Mouse (Mus musculus) neural tube, embryonic 14.5 days (tissue): Measurements from ENCODE around the gene Xcr1. TPM values are rescaled to one million over a fixed set of nuclear protein-coding genes. Genes with fewer than 3 reads are reported as not detected.

ENCODE experiments used
- ATAC-seq: fragments of 200-750 bp; cut with Nextera tagmentation; 2 replicates; pipeline ENCODE4 v1.8.0; 2017; ENCODE audit warnings: low read depth, mild to moderate bottlenecking, moderate TSS enrichment, moderate library complexity
- H3K27ac ChIP-seq: fragments of 300-500 bp; sonication (generic); 2 replicates; pipeline ENCODE4 v1.5.1; 2014; ENCODE audit warnings: low read depth, mild to moderate bottlenecking, control low read depth, low read length, moderate library complexity, mixed read lengths
- H3K27me3 ChIP-seq: fragments of 300-500 bp; sonication (generic); 2 replicates; pipeline ENCODE4 v1.6.1; 2014; ENCODE audit warnings: low read length; ENCODE audit not compliant: control insufficient read depth, insufficient read depth
- H3K36me3 ChIP-seq: fragments of 300-500 bp; sonication (generic); 2 replicates; pipeline ENCODE4 v1.6.1; 2014; ENCODE audit warnings: low read length, mixed read lengths; ENCODE audit not compliant: control insufficient read depth, insufficient read depth
- H3K4me1 ChIP-seq: fragments of 300-500 bp; sonication (generic); 2 replicates; pipeline ENCODE4 v1.6.1; 2014; ENCODE audit warnings: low read length; ENCODE audit not compliant: control insufficient read depth, insufficient read depth
- H3K4me2 ChIP-seq: fragments of 300-500 bp; sonication (generic); 2 replicates; pipeline ENCODE4 v1.6.1; 2014; ENCODE audit warnings: mild to moderate bottlenecking, low read depth, low read length, control low read depth
- H3K4me3 ChIP-seq: fragments of 300-500 bp; sonication (generic); 2 replicates; pipeline ENCODE4 v1.5.1; 2014; ENCODE audit warnings: low read depth, low read length, control low read depth, mixed read lengths
- H3K9ac ChIP-seq: fragments of 300-500 bp; sonication (generic); replicated peaks from 2 replicates; pipeline ENCODE4 v1.6.1; 2014; ENCODE audit warnings: low read depth, mild to moderate bottlenecking, control low read depth, low read length, mixed read lengths
- H3K9me3 ChIP-seq: fragments of 300-500 bp; sonication (generic); 2 replicates; pipeline ENCODE4 v1.6.1; 2016; ENCODE audit warnings: low read length; ENCODE audit not compliant: control insufficient read depth
- WGBS: fragments of 180-500 bp; shearing (Covaris S2); extraction: QIAGEN DNeasy Blood & Tissue Kit; methylation state at CpG from one replicate; pipeline ENCODE4 v1.1.7; 2014; 5-methylcytosine and 5-hydroxymethylcytosine counted together
- polyA plus RNA-seq: library from polyadenylated mRNA; unstranded; fragments of >200 nt; fragmentation: Nextera tagmentation; extraction: Ambion mirVana; gene quantifications from 2 replicates; pipeline ENCODE4 v1.2.1, GENCODE M21; 2014

The Xcr1 gene
- polyA plus RNA-seq, 1 experiment from 2014 or later = 0.04 TPM

DNA sequence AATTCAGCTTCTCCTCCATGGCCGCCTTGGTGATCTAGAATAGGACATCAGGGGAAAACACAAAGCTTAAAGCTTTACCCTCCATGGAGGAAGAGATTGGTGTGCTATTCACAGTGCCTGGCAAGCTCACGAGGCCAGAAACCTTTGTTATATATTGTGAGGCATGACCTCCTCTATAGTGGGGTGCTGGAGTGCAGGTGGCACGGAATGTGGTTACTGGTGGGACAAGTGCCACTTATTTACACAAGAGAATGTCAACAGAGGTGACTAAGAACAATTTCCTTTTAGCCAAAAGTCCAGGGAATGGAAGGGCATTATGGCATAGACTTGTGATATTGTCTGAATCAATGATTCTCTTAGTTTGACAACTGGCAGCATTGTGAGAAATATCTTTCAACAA is 35.2 kb downstream of the Xcr1 start:
- Histone ChIP-seq H3K27ac (no peak overlapping the region), H3K4me3 (no peak overlapping the region), H3K9me3 (no peaks in the 10 kb centered on the region), H3K9ac (no peak overlapping the region), H3K27me3 (no peaks in the 10 kb centered on the region), H3K4me2 (no peak overlapping the region), H3K36me3 (peaks cover 18% of the 10 kb centered on the region), H3K4me1 (no peaks in the 10 kb centered on the region)
- WGBS = 90% methylated on average over 3 of the region's 3 CpGs
- no peak for ATAC-seq

DNA sequence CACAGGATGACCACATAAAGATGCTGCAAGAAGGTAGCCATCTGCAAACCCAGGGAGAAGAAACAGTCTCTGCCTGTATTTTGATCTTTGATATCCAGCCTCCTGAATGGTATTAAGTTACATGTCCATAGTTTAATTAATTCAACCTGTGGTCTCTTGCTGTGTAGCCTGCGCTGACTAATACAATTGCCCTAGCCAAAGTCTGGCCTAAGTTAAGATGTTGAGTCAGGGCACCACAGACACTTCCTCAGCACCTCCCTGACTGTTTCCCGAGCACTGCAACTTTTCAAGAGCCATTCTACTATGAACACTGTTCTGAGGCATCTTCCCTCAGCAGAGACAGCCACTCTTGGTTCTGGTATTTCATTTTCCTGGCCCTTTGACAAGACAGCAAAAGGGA is 43.2 kb downstream of the Xcr1 start:
- Histone ChIP-seq H3K36me3 (peaks cover 7% of the 10 kb centered on the region; the same call in 1 of the 2 replicates), H3K27me3 (no peaks in the 10 kb centered on the region), H3K9ac (no peak overlapping the region), H3K4me2 (no peak overlapping the region), H3K4me3 (no peak overlapping the region), H3K4me1 (no peaks in the 10 kb centered on the region), H3K9me3 (no peaks in the 10 kb centered on the region), H3K27ac (no peak overlapping the region)
- 95% methylated on average over 2 of the region's 2 CpGs for WGBS
- ATAC-seq = no peak

DNA sequence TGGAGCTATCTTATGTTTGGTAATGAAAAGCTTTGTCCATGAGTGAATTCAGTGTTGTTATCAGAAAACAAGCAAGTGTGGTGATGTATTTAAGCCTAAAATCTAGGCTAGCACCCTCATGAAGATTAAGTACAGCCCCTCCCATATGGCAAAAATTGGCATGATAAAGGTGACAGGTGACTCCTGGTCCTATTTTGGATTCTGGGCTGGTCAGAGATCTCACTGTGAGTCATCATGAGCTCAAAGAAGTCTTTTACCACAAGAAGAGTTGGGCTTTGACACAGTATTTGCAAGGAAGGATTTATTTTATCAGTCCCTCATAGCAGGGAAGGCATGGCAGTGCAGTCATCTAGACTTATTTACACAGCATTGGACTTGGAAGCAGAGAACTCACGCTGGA is 45.8 kb downstream of the Xcr1 start:
- 97% methylated on average over 1 of the region's 1 CpGs for WGBS
- H3K36me3 ChIP-seq = peaks cover 4% of the 10 kb centered on the region; the same call in 1 of the 2 replicates
- no peaks in the 10 kb centered on the region for H3K27me3 ChIP-seq
- no peak for ATAC-seq
- H3K9me3 ChIP-seq = no peaks in the 10 kb centered on the region
- H3K9ac ChIP-seq = no peak overlapping the region
- no peaks in the 10 kb centered on the region for H3K4me1 ChIP-seq
- no peak overlapping the region for H3K4me3 ChIP-seq
- H3K27ac ChIP-seq = no peak overlapping the region
- no peak overlapping the region for H3K4me2 ChIP-seq

DNA sequence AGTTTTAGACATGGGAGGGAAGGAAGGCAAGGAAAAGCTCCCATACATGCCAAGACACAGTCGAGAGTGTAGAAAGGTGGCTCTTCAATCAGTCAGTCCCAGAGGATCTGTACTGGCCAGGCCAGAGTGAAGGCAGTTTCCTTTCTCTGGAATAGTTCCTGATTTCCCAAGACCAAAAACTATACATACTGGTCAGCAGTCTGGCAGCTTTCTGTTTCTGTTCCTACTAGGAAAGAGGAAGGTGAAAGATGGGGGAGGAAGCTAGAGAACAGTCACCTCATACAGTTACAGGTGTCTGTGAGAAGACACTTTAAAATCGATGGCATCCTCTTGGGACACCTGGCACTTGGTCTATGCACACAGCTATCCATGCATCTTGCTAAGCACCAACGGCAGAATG is 46.4 kb downstream of the Xcr1 start:
- WGBS = 90% methylated on average over 3 of the region's 3 CpGs
- peaks cover 4% of the 10 kb centered on the region; the same call in 1 of the 2 replicates for H3K36me3 ChIP-seq
- no peak overlapping the region for H3K27ac ChIP-seq

DNA sequence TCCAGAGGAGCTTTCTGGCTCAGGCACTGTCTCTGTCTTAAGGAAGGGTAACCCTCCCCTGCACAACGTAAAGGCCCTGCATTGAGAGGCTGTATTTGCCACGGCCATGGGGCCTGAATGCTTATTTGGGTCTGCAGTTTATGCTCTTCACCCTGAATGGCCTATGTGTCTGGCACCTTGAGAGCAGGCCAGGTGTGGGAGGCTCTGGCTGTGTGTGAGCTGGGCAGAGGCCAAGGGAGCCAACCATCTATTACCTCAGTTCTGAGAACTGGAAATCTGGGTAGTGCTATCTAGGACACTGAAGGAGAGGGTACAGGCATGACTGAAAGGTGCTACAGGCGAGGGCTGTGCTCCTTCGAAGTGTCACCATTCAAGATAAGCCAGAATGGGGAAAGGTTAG is 47.0 kb downstream of the Xcr1 start:
- Histone ChIP-seq H3K9ac (no peak overlapping the region), H3K4me2 (no peak overlapping the region), H3K27me3 (no peaks in the 10 kb centered on the region), H3K4me3 (no peak overlapping the region), H3K27ac (no peak overlapping the region), H3K4me1 (no peaks in the 10 kb centered on the region), H3K36me3 (peaks cover 4% of the 10 kb centered on the region; the same call in 1 of the 2 replicates), H3K9me3 (no peaks in the 10 kb centered on the region)
- ATAC-seq = no peak
- 89% methylated on average over 4 of the region's 4 CpGs for WGBS

More for the DNA sequence above, 46.4 kb downstream of the Xcr1 start:
- H3K9me3 ChIP-seq = no peaks in the 10 kb centered on the region
- H3K4me3 ChIP-seq = no peak overlapping the region
- H3K4me1 ChIP-seq = no peaks in the 10 kb centered on the region
- H3K9ac ChIP-seq = no peak overlapping the region
- ATAC-seq = no peak
- H3K27me3 ChIP-seq = no peaks in the 10 kb centered on the region
- no peak overlapping the region for H3K4me2 ChIP-seq

DNA sequence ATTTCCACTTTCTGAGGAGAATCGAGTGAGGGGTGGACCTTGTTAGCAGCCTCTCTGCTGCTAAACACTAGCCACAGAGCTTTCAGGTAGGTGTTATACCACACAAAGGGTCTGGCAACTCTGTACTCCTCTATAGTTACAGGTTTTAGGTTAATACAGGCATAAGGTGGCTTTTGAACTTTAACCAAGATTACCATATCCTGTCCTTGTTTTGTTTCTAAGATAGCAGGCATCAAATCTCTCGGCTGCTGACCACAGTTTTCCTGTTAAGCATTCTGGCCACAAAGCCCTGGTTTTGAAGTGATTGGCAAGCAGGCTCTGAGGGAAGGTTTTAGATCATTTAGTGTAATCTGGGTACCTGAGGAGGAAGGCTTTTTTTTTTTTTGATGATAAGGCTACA is 47.5 kb downstream of the Xcr1 start:
- no peaks in the 10 kb centered on the region for H3K27me3 ChIP-seq
- no peak overlapping the region for H3K4me2 ChIP-seq
- H3K27ac ChIP-seq = no peak overlapping the region
- no peak overlapping the region for H3K9ac ChIP-seq
- peaks cover 4% of the 10 kb centered on the region; the same call in 1 of the 2 replicates for H3K36me3 ChIP-seq
- 70% methylated on average over 2 of the region's 2 CpGs for WGBS
- ATAC-seq = no peak
- H3K4me1 ChIP-seq = no peaks in the 10 kb centered on the region
- H3K9me3 ChIP-seq = no peaks in the 10 kb centered on the region
- H3K4me3 ChIP-seq = no peak overlapping the region

DNA sequence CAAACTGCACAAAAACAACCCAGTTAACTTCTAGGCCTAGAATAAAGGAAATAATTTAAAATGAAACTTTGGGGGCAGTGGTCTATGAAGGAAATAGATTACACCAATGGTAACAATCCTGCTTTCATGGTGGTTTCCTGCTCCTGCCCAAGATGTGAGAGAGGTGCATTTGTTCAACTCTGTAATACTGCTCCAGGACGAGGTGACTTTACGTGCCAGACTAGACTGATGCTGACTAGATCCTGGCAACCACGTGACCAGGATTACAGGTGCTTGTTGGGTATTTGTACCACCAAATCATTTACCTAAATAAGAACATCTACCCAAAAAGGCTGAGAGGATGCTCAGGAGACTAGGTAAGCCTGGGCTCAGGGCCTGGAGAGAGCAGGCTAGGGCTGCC is 50.0 kb downstream of the Xcr1 start:
- no peak overlapping the region for H3K4me2 ChIP-seq
- no peaks in the 10 kb centered on the region for H3K9me3 ChIP-seq
- no peaks in the 10 kb centered on the region for H3K27me3 ChIP-seq
- WGBS = 90% methylated on average over 3 of the region's 3 CpGs
- no peak overlapping the region for H3K27ac ChIP-seq
- no peaks in the 10 kb centered on the region; the same call in 1 of the 2 replicates for H3K36me3 ChIP-seq
- H3K4me1 ChIP-seq = no peaks in the 10 kb centered on the region
- H3K4me3 ChIP-seq = no peak overlapping the region
- no peak for ATAC-seq
- no peak overlapping the region for H3K9ac ChIP-seq

DNA sequence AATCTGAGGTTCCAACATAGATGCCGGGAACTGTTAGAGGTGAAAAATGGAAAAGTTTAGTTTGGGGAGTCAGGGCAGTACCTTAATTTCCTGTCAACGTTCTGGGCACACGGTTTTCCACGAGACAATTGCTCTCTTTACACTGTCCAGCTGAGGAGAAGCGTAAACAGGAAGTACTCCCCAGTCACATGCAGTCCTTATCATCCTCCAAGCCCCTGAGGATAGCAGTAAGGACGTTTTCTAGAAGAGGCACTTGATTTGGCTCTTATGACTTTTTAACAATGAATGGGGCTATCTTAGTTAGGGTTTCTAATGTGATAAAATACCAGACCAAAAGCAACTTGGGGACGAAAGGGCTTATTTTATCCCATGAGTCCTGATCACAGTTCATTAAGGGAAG is 53.2 kb downstream of the Xcr1 start:
- no peak overlapping the region for H3K4me3 ChIP-seq
- H3K4me2 ChIP-seq = no peak overlapping the region
- ATAC-seq = no peak
- no peak overlapping the region for H3K9ac ChIP-seq
- H3K9me3 ChIP-seq = no peaks in the 10 kb centered on the region
- no peaks in the 10 kb centered on the region for H3K27me3 ChIP-seq
- no peak overlapping the region for H3K27ac ChIP-seq
- 79% methylated on average over 7 of the region's 7 CpGs for WGBS
- H3K36me3 ChIP-seq = no peaks in the 10 kb centered on the region
- no peaks in the 10 kb centered on the region for H3K4me1 ChIP-seq

DNA sequence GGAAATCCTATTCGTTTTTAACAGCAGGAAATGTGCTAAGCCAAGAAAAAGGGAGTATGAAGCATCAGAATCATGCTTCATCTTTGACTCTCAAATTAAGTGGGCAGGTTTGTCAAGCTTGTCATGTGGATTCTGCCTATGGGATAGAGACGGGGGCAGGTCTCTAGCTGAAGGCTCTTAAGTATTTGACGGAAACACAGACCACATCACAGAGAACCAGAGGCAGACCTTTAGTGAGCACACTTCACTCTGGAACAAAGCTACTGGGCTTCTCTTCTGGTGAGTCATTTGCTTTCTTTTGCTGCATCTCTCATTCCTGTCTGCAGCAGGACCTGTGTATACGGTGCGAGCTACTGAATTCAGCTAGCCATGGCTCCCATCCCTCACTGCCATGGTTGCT is 55.6 kb downstream of the Xcr1 start, which contains the start of gene Cxcr6:
Gene Cxcr6 (plus strand): TSS at position 209 of the 400 bp plus-strand sequence.
- Histone ChIP-seq H3K4me1 (no peaks in the 10 kb centered on the region), H3K9ac (no peak within 1 kb of the TSS), H3K36me3 (no peaks in the 10 kb centered on the region), H3K4me3 (no peak within 1 kb of the TSS), H3K4me2 (no peak within 1 kb of the TSS), H3K9me3 (no peaks in the 10 kb centered on the region), H3K27me3 (no peaks in the 10 kb centered on the region), H3K27ac (no peak within 1 kb of the TSS)
- WGBS = 93% methylated on average over 5 of the region's 5 CpGs
- no peak for ATAC-seq
